In genomic region chr9:108689106-108689505, GRCm38 (mm10) we compare ENCODE assay signal across 8 mouse cellular contexts. TPM values are rescaled to one million over a fixed set of nuclear protein-coding genes. Genes with fewer than 3 reads are reported as not detected.
DNase-seq lines count a peak whose midpoint lies in the region; ATAC-seq and TF ChIP-seq lines count a peak whose summit lies in the region.

Gene Prkar2a, plus strand, starts transcription at chr9:108689314.

- H3K79me2 ChIP-seq in myocyte (ENCODE audit: control insufficient read depth, insufficient read depth) = peaks cover 18% of the 10 kb centered on the region

- TF ChIP-seq CTCF in layer of hippocampus, adult 2 months (conservative IDR thresholded peaks at IDR 0.05) = no peak

- ATAC-seq in heart, embryonic 11.5 days (replicated peaks; ENCODE audit: insufficient number of reproducible peaks, low FRiP score, low TSS enrichment) = no peak

- H3ac ChIP-seq in myocyte (ENCODE audit: control insufficient read depth, insufficient read length) = no peak within 1 kb of the TSS

- no peak for TF ChIP-seq POLR2A in myocyte (IDR thresholded peaks at IDR 0.05; ENCODE audit: insufficient read length, low read depth)

- intact Hi-C loops in left cerebral cortex, postnatal 10 days (cut with DNase I) = no loop called here

- no peaks in the 10 kb centered on the region for H3K36me3 ChIP-seq in heart, embryonic 11.5 days (ENCODE audit: control insufficient read depth, insufficient read depth, low read length)
- no peaks in the 10 kb centered on the region for H3K36me3 ChIP-seq in myocyte (ENCODE audit: control insufficient read depth, insufficient read depth)

- H3K4me2 ChIP-seq in heart, embryonic 11.5 days = no peak within 1 kb of the TSS
- peak within 1 kb of the TSS; percentile 39 for H3K4me2 ChIP-seq in myocyte (ENCODE audit: low read depth)

- no peak within 1 kb of the TSS for H3K4me3 ChIP-seq in layer of hippocampus, adult 2 months
- no peak within 1 kb of the TSS for H3K4me3 ChIP-seq in heart, embryonic 11.5 days (ENCODE audit: low read depth, low read length)
- H3K4me3 ChIP-seq in myocyte = no peak within 1 kb of the TSS

- H3K9me3 ChIP-seq in heart, embryonic 11.5 days (replicated peaks; ENCODE audit: control insufficient read depth, low read length) = no peaks in the 10 kb centered on the region

- no peak within 1 kb of the TSS for H3K27ac ChIP-seq in layer of hippocampus, adult 2 months
- no peak within 1 kb of the TSS for H3K27ac ChIP-seq in heart, embryonic 11.5 days (ENCODE audit: low read depth, low read length)

- no peaks in the 10 kb centered on the region for H3K27me3 ChIP-seq in heart, embryonic 11.5 days (ENCODE audit: control insufficient read depth, insufficient read depth, low read length)
- no peaks in the 10 kb centered on the region for H3K27me3 ChIP-seq in myocyte (ENCODE audit: control insufficient read depth, insufficient read depth, insufficient read length)

- no peak for DNase-seq in layer of hippocampus, adult 2 months (ENCODE audit: low spot score in 2 of 2)
- no peak for DNase-seq in layer of hippocampus, adult 9-10 months (ENCODE audit: low spot score)
- peak; percentile 36 for DNase-seq in embryo, embryonic 11.5 days (ENCODE audit: low read depth, low spot score)
- no peak for DNase-seq in left cerebral cortex, postnatal 10 days (ENCODE audit: extremely low spot score in 1 of 2, low spot score in 2 of 2)
- DNase-seq in frontal cortex, postnatal 10 days (ENCODE audit: low spot score in 2 of 2) = no peak
- DNase-seq in T-cell, adult 2 months (ENCODE audit: low spot score) = no peak

- H3K9ac ChIP-seq in heart, embryonic 11.5 days (ENCODE audit: low read depth, low read length) = no peak within 1 kb of the TSS

- 85% methylated on average over 1 of the region's 1 CpGs for WGBS in heart, embryonic 11.5 days (ENCODE audit: insufficient replicate concordance)

- H3K4me1 ChIP-seq in heart, embryonic 11.5 days (ENCODE audit: control insufficient read depth, insufficient read depth, low read length) = peaks cover 6% of the 10 kb centered on the region; the same call in 1 of the 2 replicates

TF ChIP-seq in myocyte, 11 proteins besides CTCF, POLR2A, EP300 and RAD21:
- TF ChIP-seq SRF (IDR thresholded peaks at IDR 0.05; ENCODE audit: control insufficient read depth, insufficient read length, low read depth) (no peak), MYOD1 (IDR thresholded peaks at IDR 0.05; ENCODE audit: control insufficient read depth in 1 of 3, insufficient read length in 2 of 3, low read depth in 2 of 3) (no peak), MYOG (IDR thresholded peaks at IDR 0.05; ENCODE audit: control insufficient read depth in 1 of 3, insufficient read depth in 1 of 3, insufficient read length in 2 of 3, low read depth in 2 of 3) (peak in 1 of 3 experiments; percentile 22), REST (IDR thresholded peaks at IDR 0.05; ENCODE audit: insufficient read depth, insufficient read length) (no peak), TCF12 (IDR thresholded peaks at IDR 0.05; ENCODE audit: insufficient read depth, poor library complexity, severe bottlenecking) (no peak), MAX (IDR thresholded peaks at IDR 0.05; ENCODE audit: low read depth) (no peak), POLR2AphosphoS2 (IDR thresholded peaks at IDR 0.05; ENCODE audit: insufficient read length, low read depth) (no peak)

RNA-seq across cellular contexts. Expression of gene Prkar2a, which starts in this region (rescaled TPM):
- total RNA-seq in layer of hippocampus, adult 2 months (2021) = 10 to 100 TPM; 43.4 to 45.5 TPM
- polyA plus RNA-seq in heart, embryonic 11.5 days (2014; fragmentation: Nextera tagmentation; extraction: Ambion mirVana) = 29.8 and 33.7 TPM in 2 replicates
- total RNA-seq in left cerebral cortex, postnatal 10 days (2021) = 10 to 100 TPM; 54.3 to 58.7 TPM
- 21.5 TPM for polyA plus RNA-seq in myocyte (2012; fragmentation: generic; extraction: Trizol)
